Mouse (Mus musculus) c-Kit-positive CD71-positive TER-119-negative erythroid progenitor cells, embryonic 14.5 days (primary cell): Measurements from ENCODE around the gene Trove2.
"Not testable (repeated sequence)": the region's sequence is repeated elsewhere in the genome, so short reads cannot be mapped to it uniquely, and the experiment has no call there.

ENCODE experiments used
- DNase-seq: peaks from one replicate; pipeline ENCODE4 v3.0.0-alpha.2; 2013; ENCODE audit warnings: low read depth

The Trove2 gene

GRCm38 (mm10) chr1:143739361-143740350, 37.2 kb downstream of the Trove2 start:
- DNase-seq, result peak; percentile 81

GRCm38 (mm10) chr1:143738811-143739210, 38.1 kb downstream of the Trove2 start:
- DNase-seq, result no peak

GRCm38 (mm10) chr1:143733914-143734410, 42.9 kb downstream of the Trove2 start:
- no peak for DNase-seq

- no peak for DNase-seq
Measured at GRCm38 (mm10) chr1:143731691-143732090, 45.2 kb downstream of the Trove2 start.

GRCm38 (mm10) chr1:143730899-143731298, 46.0 kb downstream of the Trove2 start:
- peak; percentile 79 for DNase-seq

- no peak for DNase-seq
Measured at GRCm38 (mm10) chr1:143727701-143728445, 49.0 kb downstream of the Trove2 start.

- peak; percentile 51 for DNase-seq
Measured at GRCm38 (mm10) chr1:143724456-143725064, 52.3 kb downstream of the Trove2 start.

GRCm38 (mm10) chr1:143716038-143716437, 60.8 kb downstream of the Trove2 start, which contains the start of gene Glrx2:
Glrx2 (plus strand) TSS chr1:143716338.
- not testable (repeated sequence) for DNase-seq

GRCm38 (mm10) chr1:143710627-143710976, 66.3 kb downstream of the Trove2 start:
- DNase-seq, result no peak

GRCm38 (mm10) chr1:143709966-143710626, 66.8 kb downstream of the Trove2 start:
- no peak for DNase-seq

GRCm38 (mm10) chr1:143708361-143708760, 68.5 kb downstream of the Trove2 start:
- no peak for DNase-seq

- no peak for DNase-seq
Measured at GRCm38 (mm10) chr1:143707006-143707405, 69.9 kb downstream of the Trove2 start.

GRCm38 (mm10) chr1:143702741-143703262, 74.1 kb downstream of the Trove2 start, which contains the start of gene Cdc73:
Cdc73 (minus strand) TSS chr1:143702893.
- peak; percentile 72 for DNase-seq

GRCm38 (mm10) chr1:143702141-143702740, 74.6 kb downstream of the Trove2 start:
- peak; percentile 34 for DNase-seq

- DNase-seq, result no peak
Measured at GRCm38 (mm10) chr1:143701736-143702135, 75.1 kb downstream of the Trove2 start.
